ENCODE assay signal across 8 mouse cellular contexts in the genomic region with DNA sequence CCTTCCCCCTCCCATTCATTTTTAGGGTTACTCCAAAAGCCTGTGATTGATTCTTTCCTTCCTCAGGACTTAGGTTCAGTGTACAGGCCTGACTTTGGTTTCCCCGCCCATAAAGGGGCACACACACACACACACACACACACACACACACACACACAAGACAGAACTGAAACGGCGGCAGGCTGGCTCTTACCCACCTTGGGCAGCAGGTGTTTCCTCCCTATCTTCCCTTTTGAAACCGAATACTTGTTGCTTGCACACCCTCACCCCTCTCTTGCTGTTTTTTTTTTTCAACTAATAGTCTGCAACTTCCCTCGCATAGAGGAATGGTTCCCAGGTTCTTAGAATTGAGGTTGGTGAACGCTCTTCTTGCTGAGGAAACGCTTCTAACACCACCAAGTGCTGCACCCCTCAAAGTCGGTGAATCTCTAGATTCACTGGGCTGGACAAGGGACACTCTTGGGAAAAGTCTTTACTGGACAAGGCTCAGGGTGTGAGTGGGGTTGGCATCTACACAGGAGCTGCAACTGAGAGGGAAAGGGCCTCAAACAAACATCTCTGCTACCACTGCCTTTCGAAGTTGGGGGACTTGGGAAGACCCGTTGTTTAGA. TPM values are rescaled to one million over a fixed set of nuclear protein-coding genes. Genes with fewer than 3 reads are reported as not detected.
DNase-seq lines count a peak whose midpoint lies in the region; ATAC-seq lines count a peak whose summit lies in the region.

No protein-coding gene starts in this region.

- peak overlapping the region; percentile 74 for H3K4me3 ChIP-seq in heart, embryonic 12.5 days
- H3K4me3 ChIP-seq in kidney, embryonic 14.5 days (ENCODE audit: low read length) = peak overlapping the region; percentile 77
- peak overlapping the region; percentile 27 for H3K4me3 ChIP-seq in macrophage (ENCODE audit: inconsistent target)
- H3K4me3 ChIP-seq in stomach, embryonic 14.5 days (ENCODE audit: low read depth, low read length) = peak overlapping the region; percentile 74

- H3K4me1 ChIP-seq in heart, embryonic 12.5 days (replicated peaks) = peaks cover 56% of the 10 kb centered on the region
- peaks cover 34% of the 10 kb centered on the region for H3K4me1 ChIP-seq in kidney, embryonic 14.5 days (ENCODE audit: control insufficient read depth, insufficient read depth, low read length)
- H3K4me1 ChIP-seq in stomach, embryonic 14.5 days (ENCODE audit: control insufficient read depth, insufficient read depth, low read length) = peaks cover 42% of the 10 kb centered on the region

- ATAC-seq in heart, embryonic 12.5 days (ENCODE audit: insufficient number of reproducible peaks, low FRiP score) = no peak
- peak; percentile 18 for ATAC-seq in erythroid progenitor cell, adult 5-6 weeks (replicated peaks; ENCODE audit: low FRiP score, poor library complexity, severe bottlenecking)
- ATAC-seq in kidney, embryonic 14.5 days (ENCODE audit: low FRiP score, low TSS enrichment) = no peak
- ATAC-seq in stomach, embryonic 14.5 days (ENCODE audit: insufficient number of reproducible peaks, insufficient read depth, low FRiP score, low read depth) = no peak; the same call in 1 of the 2 replicates
- no peak for ATAC-seq in cerebellum, adult (ENCODE audit: insufficient number of reproducible peaks, low FRiP score, low TSS enrichment)

- H3K27ac ChIP-seq in heart, embryonic 12.5 days (ENCODE audit: poor library complexity, severe bottlenecking) = peak overlapping the region; percentile 89
- peak overlapping the region; percentile 94 for H3K27ac ChIP-seq in kidney, embryonic 14.5 days (ENCODE audit: low read depth, low read length)
- peak overlapping the region; percentile 90 for H3K27ac ChIP-seq in macrophage
- H3K27ac ChIP-seq in stomach, embryonic 14.5 days (ENCODE audit: low read length) = peak overlapping the region; percentile 96

- WGBS in heart, embryonic 12.5 days = 28% methylated on average over 10 of the region's 10 CpGs
- WGBS in kidney, embryonic 14.5 days = 21% methylated on average over 10 of the region's 10 CpGs
- 1% methylated on average over 7 of the region's 10 CpGs for WGBS in macrophage (ENCODE audit: missing documents)
- 23% methylated on average over 10 of the region's 10 CpGs for WGBS in stomach, embryonic 14.5 days

- peaks cover 74% of the 10 kb centered on the region for H3K79me2 ChIP-seq in macrophage (ENCODE audit: inconsistent target)

- no peaks in the 10 kb centered on the region for H3K9me3 ChIP-seq in heart, embryonic 12.5 days (replicated peaks)
- H3K9me3 ChIP-seq in kidney, embryonic 14.5 days (ENCODE audit: control insufficient read depth, low read length) = no peaks in the 10 kb centered on the region
- H3K9me3 ChIP-seq in stomach, embryonic 14.5 days (ENCODE audit: control insufficient read depth, low read depth, low read length) = no peaks in the 10 kb centered on the region

- DNase-seq in heart, adult 9 months (ENCODE audit: low spot score in 2 of 2) = no peak
- DNase-seq in embryo, embryonic 10 days (ENCODE audit: low spot score) = no peak

- H3K36me3 ChIP-seq in heart, embryonic 12.5 days = peaks cover 28% of the 10 kb centered on the region
- peaks cover 27% of the 10 kb centered on the region for H3K36me3 ChIP-seq in kidney, embryonic 14.5 days (ENCODE audit: control insufficient read depth, insufficient read depth, low read length)
- H3K36me3 ChIP-seq in macrophage (ENCODE audit: inconsistent target) = peaks cover 15% of the 10 kb centered on the region
- peaks cover 6% of the 10 kb centered on the region; the same call in 1 of the 2 replicates for H3K36me3 ChIP-seq in stomach, embryonic 14.5 days (ENCODE audit: control insufficient read depth, insufficient read depth, low read length)

- no peaks in the 10 kb centered on the region for H3K27me3 ChIP-seq in heart, embryonic 12.5 days (replicated peaks)
- no peaks in the 10 kb centered on the region for H3K27me3 ChIP-seq in kidney, embryonic 14.5 days (ENCODE audit: control insufficient read depth, insufficient read depth, low read length)
- no peaks in the 10 kb centered on the region for H3K27me3 ChIP-seq in stomach, embryonic 14.5 days (ENCODE audit: control insufficient read depth, insufficient read depth, low read length)

- peak overlapping the region; percentile 70 for H3K4me2 ChIP-seq in heart, embryonic 12.5 days
- H3K4me2 ChIP-seq in kidney, embryonic 14.5 days (replicated peaks; ENCODE audit: low read depth, low read length) = peak overlapping the region; percentile 81
- peak overlapping the region; percentile 47 for H3K4me2 ChIP-seq in stomach, embryonic 14.5 days (replicated peaks; ENCODE audit: low read depth, low read length)

- H3K9ac ChIP-seq in heart, embryonic 12.5 days = peak overlapping the region; percentile 93
- H3K9ac ChIP-seq in kidney, embryonic 14.5 days (ENCODE audit: low read depth, low read length) = peak overlapping the region; percentile 92
- H3K9ac ChIP-seq in stomach, embryonic 14.5 days (replicated peaks; ENCODE audit: low read depth, low read length) = peak overlapping the region; percentile 79; the same call in 1 of the 2 replicates

RNA-seq across cellular contexts. Expression of a gene that starts 5.9 kb away (rescaled TPM):
- 45.7 TPM in 2 replicates for polyA plus RNA-seq in heart, embryonic 12.5 days (2016; fragmentation: Nextera tagmentation; extraction: Ambion mirVana)
- total RNA-seq in erythroid progenitor cell, adult 5-6 weeks (2015; ENCODE audit: low replicate concordance) = 12.2 and 15.5 TPM in 2 replicates
- total RNA-seq in erythroid progenitor cell, adult 5-6 weeks (2017; ENCODE audit: low replicate concordance) = 21.8 and 26.2 TPM in 2 replicates
- 43.8 and 55.3 TPM in 2 replicates for polyA plus RNA-seq in kidney, embryonic 14.5 days (2014; fragmentation: Nextera tagmentation; extraction: Ambion mirVana)
- total RNA-seq in macrophage (2018; cell fraction: chromatin; rRNA removed) = 100 to 1,000 TPM in 15 of 26 experiments, 10 to 100 TPM in 11; 45.4 to 224 (median 114) TPM
- 100 to 1,000 TPM in 15 of 26 experiments, 10 to 100 TPM in 11; 59.2 to 141 (median 104) TPM for total RNA-seq in macrophage (2018; cell fraction: cytosol; rRNA removed)
- 100 to 1,000 TPM in 25 of 26 experiments, 10 to 100 TPM in 1; 92.8 to 256 (median 179) TPM for total RNA-seq in macrophage (2018; cell fraction: nucleus; rRNA removed)
- polyA plus RNA-seq in macrophage (2018) = 43.2 to 95.3 TPM (median 69.7 TPM) in 3 replicates
- polyA plus RNA-seq in stomach, embryonic 14.5 days (2014; fragmentation: Nextera tagmentation; extraction: Ambion mirVana) = 55.0 and 62.5 TPM in 2 replicates

RNA-seq across cellular contexts. Expression of a gene that starts 28.2 kb away (rescaled TPM):
- 0.08 and 0.27 TPM in 2 replicates for polyA plus RNA-seq in heart, embryonic 12.5 days (2016; fragmentation: Nextera tagmentation; extraction: Ambion mirVana)
- not detected in 2 replicates for total RNA-seq in erythroid progenitor cell, adult 5-6 weeks (2015; ENCODE audit: low replicate concordance)
- total RNA-seq in erythroid progenitor cell, adult 5-6 weeks (2017; ENCODE audit: low replicate concordance) = not detected in 2 replicates
- not detected in 2 replicates for polyA plus RNA-seq in kidney, embryonic 14.5 days (2014; fragmentation: Nextera tagmentation; extraction: Ambion mirVana)
- 1 to 10 TPM in 10 of 26 experiments, under 1 TPM in 11, not detected in 5; 0.29 to 1.9 (median 0.99) TPM for total RNA-seq in macrophage (2018; cell fraction: chromatin; rRNA removed)
- under 1 TPM in 11 of 26 experiments, not detected in 15; 0.04 to 0.20 (median 0.11) TPM for total RNA-seq in macrophage (2018; cell fraction: cytosol; rRNA removed)
- 1 to 10 TPM in 9 of 26 experiments, under 1 TPM in 16, not detected in 1; 0.17 to 2.3 (median 0.68) TPM for total RNA-seq in macrophage (2018; cell fraction: nucleus; rRNA removed)
- not detected in 3 replicates for polyA plus RNA-seq in macrophage (2018)
- polyA plus RNA-seq in stomach, embryonic 14.5 days (2014; fragmentation: Nextera tagmentation; extraction: Ambion mirVana) = 0.28 TPM in 1 of 2 replicates, not detected in the other

RNA-seq across cellular contexts. Expression of a gene that starts 35.2 kb away (rescaled TPM):
- polyA plus RNA-seq in heart, embryonic 12.5 days (2016; fragmentation: Nextera tagmentation; extraction: Ambion mirVana) = not detected in 2 replicates
- not detected in 2 replicates for total RNA-seq in erythroid progenitor cell, adult 5-6 weeks (2015; ENCODE audit: low replicate concordance)
- total RNA-seq in erythroid progenitor cell, adult 5-6 weeks (2017; ENCODE audit: low replicate concordance) = not detected in 2 replicates
- not detected in 2 replicates for polyA plus RNA-seq in kidney, embryonic 14.5 days (2014; fragmentation: Nextera tagmentation; extraction: Ambion mirVana)
- total RNA-seq in macrophage (2018; cell fraction: chromatin; rRNA removed) = under 1 TPM in 14 of 26 experiments, not detected in 12; 0.20 to 0.59 (median 0.38) TPM
- total RNA-seq in macrophage (2018; cell fraction: cytosol; rRNA removed) = under 1 TPM in 1 of 26 experiments, not detected in 25; 0.06 TPM
- 1 to 10 TPM in 1 of 26 experiments, under 1 TPM in 13, not detected in 12; 0.12 to 1.3 (median 0.29) TPM for total RNA-seq in macrophage (2018; cell fraction: nucleus; rRNA removed)
- 0.16 TPM in 1 of 3 replicates, not detected in the others for polyA plus RNA-seq in macrophage (2018)
- 0.13 TPM in 1 of 2 replicates, not detected in the other for polyA plus RNA-seq in stomach, embryonic 14.5 days (2014; fragmentation: Nextera tagmentation; extraction: Ambion mirVana)

RNA-seq across cellular contexts. Expression of a gene that starts 46.8 kb away (rescaled TPM):
- 33.5 and 34.6 TPM in 2 replicates for polyA plus RNA-seq in heart, embryonic 12.5 days (2016; fragmentation: Nextera tagmentation; extraction: Ambion mirVana)
- total RNA-seq in erythroid progenitor cell, adult 5-6 weeks (2015; ENCODE audit: low replicate concordance) = 55.9 and 72.1 TPM in 2 replicates
- 35.6 and 36.3 TPM in 2 replicates for total RNA-seq in erythroid progenitor cell, adult 5-6 weeks (2017; ENCODE audit: low replicate concordance)
- polyA plus RNA-seq in kidney, embryonic 14.5 days (2014; fragmentation: Nextera tagmentation; extraction: Ambion mirVana) = 27.6 and 51.1 TPM in 2 replicates
- total RNA-seq in macrophage (2018; cell fraction: chromatin; rRNA removed) = 100 to 1,000 TPM; 129 to 309 (median 199) TPM
- 10 to 100 TPM; 24.0 to 35.5 (median 29.5) TPM for total RNA-seq in macrophage (2018; cell fraction: cytosol; rRNA removed)
- total RNA-seq in macrophage (2018; cell fraction: nucleus; rRNA removed) = 100 to 1,000 TPM in 24 of 26 experiments, 10 to 100 TPM in 2; 79.4 to 227 (median 142) TPM
- 20.8 to 33.5 TPM (median 22.4 TPM) in 3 replicates for polyA plus RNA-seq in macrophage (2018)
- polyA plus RNA-seq in stomach, embryonic 14.5 days (2014; fragmentation: Nextera tagmentation; extraction: Ambion mirVana) = 42.1 and 47.6 TPM in 2 replicates

RNA-seq across cellular contexts. Expression of a gene that starts 54.6 kb away (rescaled TPM):
- not detected in 2 replicates for polyA plus RNA-seq in heart, embryonic 12.5 days (2016; fragmentation: Nextera tagmentation; extraction: Ambion mirVana)
- not detected in 2 replicates for total RNA-seq in erythroid progenitor cell, adult 5-6 weeks (2015; ENCODE audit: low replicate concordance)
- total RNA-seq in erythroid progenitor cell, adult 5-6 weeks (2017; ENCODE audit: low replicate concordance) = not detected in 2 replicates
- not detected in 2 replicates for polyA plus RNA-seq in kidney, embryonic 14.5 days (2014; fragmentation: Nextera tagmentation; extraction: Ambion mirVana)
- not detected for total RNA-seq in macrophage (2018; cell fraction: chromatin; rRNA removed)
- not detected for total RNA-seq in macrophage (2018; cell fraction: cytosol; rRNA removed)
- not detected for total RNA-seq in macrophage (2018; cell fraction: nucleus; rRNA removed)
- polyA plus RNA-seq in macrophage (2018) = not detected in 3 replicates
- not detected in 2 replicates for polyA plus RNA-seq in stomach, embryonic 14.5 days (2014; fragmentation: Nextera tagmentation; extraction: Ambion mirVana)

Comparison
In these comparisons a context has a peak if more than half of its experiments do, and no peak if none do; other contexts are left out.
1. H3K4me3 ChIP-seq: peak in every context shown above with its lines; median percentile 77 in kidney, embryonic 14.5 days; 74 in heart, embryonic 12.5 days; 74 in stomach, embryonic 14.5 days; 27 in macrophage.